Mouse (Mus musculus): ENCODE data around the gene Tas2r103. TPM values are rescaled to one million over a fixed set of nuclear protein-coding genes. Genes with fewer than 3 reads are reported as not detected.

Tas2r103 gene
- not detected in 2 replicates for polyA plus RNA-seq (2012; rRNA removed)

GRCm38 (mm10) chr6:133037001-133037400, at the start of gene Tas2r103:
TSS of gene Tas2r103 (minus strand) at chr6:133037101.

DNA sequence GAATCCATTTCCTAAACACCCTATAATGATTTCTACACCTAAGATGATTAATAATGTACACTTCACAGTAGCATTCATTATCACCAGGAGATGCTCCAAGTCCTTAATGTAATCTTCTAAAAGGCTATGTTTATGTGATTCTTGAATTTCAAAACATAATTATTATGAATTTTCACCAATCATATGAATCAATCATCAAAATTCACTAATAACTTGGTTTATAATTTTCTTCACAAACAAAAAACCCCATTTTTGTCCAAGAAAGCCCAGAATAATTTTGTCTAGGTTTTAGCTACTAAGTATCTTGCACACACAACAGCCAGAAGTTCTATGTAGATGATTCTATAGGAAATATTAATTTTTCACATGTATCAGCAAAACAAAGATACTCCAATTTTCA, 18.8 kb upstream of the Tas2r103 start, which contains the start of gene Tas2r140:
TSS of gene Tas2r140 (minus strand) at position 101 of the 400 bp plus-strand sequence.

Other genes with a start within 250 kb of the Tas2r103 start
- not detected in 2 replicates for gene Tas2r117, start 234.3 kb downstream of the Tas2r103 start, polyA plus RNA-seq (2012; rRNA removed)
- gene Tas2r123, start 190.0 kb downstream of the Tas2r103 start, polyA plus RNA-seq (2012; rRNA removed): not detected in 2 replicates
- not detected in 2 replicates for gene Tas2r116, start 181.7 kb downstream of the Tas2r103 start, polyA plus RNA-seq (2012; rRNA removed)
- not detected in 2 replicates for gene Tas2r110, start 169.1 kb downstream of the Tas2r103 start, polyA plus RNA-seq (2012; rRNA removed)
- gene Tas2r113, start 144.1 kb downstream of the Tas2r103 start, polyA plus RNA-seq (2012; rRNA removed): not detected in 2 replicates
- not detected in 2 replicates for gene Tas2r125, start 127.5 kb downstream of the Tas2r103 start, polyA plus RNA-seq (2012; rRNA removed)
- not detected in 2 replicates for gene Tas2r129, start 86.0 kb downstream of the Tas2r103 start, polyA plus RNA-seq (2012; rRNA removed)
- gene Tas2r131, start 79.2 kb downstream of the Tas2r103 start, polyA plus RNA-seq (2012; rRNA removed): not detected in 2 replicates
- gene Tas2r109, start 56.1 kb downstream of the Tas2r103 start, polyA plus RNA-seq (2012; rRNA removed): not detected in 2 replicates
- gene Tas2r140, start 18.7 kb upstream of the Tas2r103 start, polyA plus RNA-seq (2012; rRNA removed): not detected in 2 replicates
- 29.0 and 30.9 TPM in 2 replicates for gene Smim10l1, start 67.8 kb upstream of the Tas2r103 start, polyA plus RNA-seq (2012; rRNA removed)